Mouse (Mus musculus) bone marrow, adult 2 months (tissue): ENCODE measurements around the gene Dennd2a.

ENCODE experiments used
- CTCF ChIP-seq: fragments of 200-500 bp; IDR thresholded peaks from 2 replicates; pipeline ENCODE4 v1.5.1; 2011; ENCODE audit warnings: low read length, control low read depth; ENCODE audit not compliant: control insufficient read depth, insufficient read depth
- POLR2A ChIP-seq: fragments of 200-500 bp; IDR thresholded peaks from 2 replicates; pipeline ENCODE4 v1.6.1; 2011; ENCODE audit warnings: low read depth, mild to moderate bottlenecking, control low read depth, low read length, borderline replicate concordance; ENCODE audit not compliant: control insufficient read depth

DNA sequence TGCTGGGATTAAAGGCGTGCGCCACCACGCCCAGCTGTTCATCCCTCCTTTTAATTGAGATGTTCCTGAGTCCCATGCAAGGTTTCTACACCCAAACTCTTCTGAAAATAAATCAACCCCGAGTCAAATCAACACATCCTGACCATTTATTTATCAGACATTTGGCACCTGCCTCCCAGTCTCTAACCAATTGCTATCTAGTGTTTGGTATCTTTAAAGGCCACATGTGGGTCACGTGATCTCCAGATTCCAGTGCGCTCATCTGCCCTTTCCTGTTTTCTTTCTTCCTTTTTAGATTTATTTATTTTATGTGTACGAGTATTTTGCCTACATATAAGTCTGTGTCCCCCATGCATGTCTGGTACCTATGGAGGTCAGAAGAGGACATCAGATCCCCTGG is 134.0 kb downstream of the Dennd2a start:
- no peak for TF ChIP-seq CTCF
- TF ChIP-seq POLR2A, result no peak
